Mouse (Mus musculus): Measurements from ENCODE around the gene Mrpl37. TPM values are rescaled to one million over a fixed set of nuclear protein-coding genes. Genes with fewer than 3 reads are reported as not detected.
"Not testable (repeated sequence)": the region's sequence is repeated elsewhere in the genome, so short reads cannot be mapped to it uniquely, and the experiment has no call there.

Mrpl37 gene
- polyA plus RNA-seq (2017; shearing (Covaris generic)), result 10 to 100 TPM; 46.4 to 48.2 TPM

DNA sequence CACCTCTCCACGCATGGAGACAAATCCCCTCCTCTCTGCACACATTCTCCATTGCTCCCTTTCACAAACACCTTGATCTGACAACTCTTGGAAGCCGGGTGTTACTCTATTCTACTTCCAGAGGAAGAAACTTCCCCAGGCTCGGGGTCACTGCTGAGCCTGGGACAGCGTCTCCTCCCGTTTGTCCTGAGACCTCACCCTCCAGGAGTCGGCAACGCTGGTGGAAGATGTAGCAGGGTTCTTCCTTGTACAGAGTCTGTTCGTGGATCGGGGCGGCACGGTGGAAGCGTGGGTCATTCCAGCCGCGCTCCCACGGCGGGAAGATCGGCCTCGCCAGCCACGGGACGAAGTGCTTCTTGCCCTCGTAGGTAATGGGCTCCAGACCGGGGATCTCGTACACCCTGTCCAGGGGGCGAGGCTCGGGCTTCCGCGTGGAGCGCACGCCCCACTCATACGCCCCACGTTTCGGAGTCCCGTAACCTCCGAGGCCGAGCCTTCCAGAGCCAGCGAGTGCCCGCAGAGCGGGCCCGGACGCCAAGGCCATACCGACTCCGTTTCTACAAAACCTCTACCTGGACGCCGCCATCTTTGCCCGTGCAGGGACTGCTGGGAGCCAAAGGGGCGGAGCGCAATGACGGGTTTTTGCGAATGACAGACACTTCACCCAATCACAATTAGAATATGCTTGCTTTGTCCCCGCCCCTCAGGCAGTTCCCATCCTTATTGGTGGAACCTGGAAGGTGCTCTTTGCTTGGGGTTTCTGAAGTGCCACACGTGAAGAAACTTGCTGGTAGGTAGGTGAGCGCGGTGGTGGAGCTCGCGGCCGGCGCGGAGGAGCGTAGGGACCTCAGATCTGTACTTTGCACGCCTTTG, at the start of gene Mrpl37, which contains the start of gene Cyb5rl:
TSS of gene Mrpl37 (minus strand) at position 617 of the 873 bp plus-strand sequence.
TSS of gene Cyb5rl (plus strand) at position 737 of the 873 bp plus-strand sequence.
- ATAC-seq, result peak; percentile 100

DNA sequence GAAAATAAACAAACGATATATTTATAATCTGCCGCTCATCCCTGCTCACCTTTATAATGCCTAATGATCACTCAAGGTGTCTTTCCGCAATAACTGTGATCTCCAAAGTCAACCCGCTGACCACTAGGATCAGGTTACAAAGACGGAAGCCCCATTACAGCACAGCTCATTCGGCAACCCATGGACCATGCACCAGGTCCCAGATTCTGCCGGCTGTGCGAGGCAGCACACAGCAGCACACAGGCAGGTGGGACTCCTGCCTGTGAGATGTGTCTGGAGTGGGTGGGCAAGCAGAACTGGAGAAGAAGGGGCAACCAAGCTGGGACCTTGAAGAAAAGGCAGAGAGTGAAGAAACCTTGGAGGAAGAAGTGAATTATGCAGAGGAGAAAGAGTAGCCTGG, 47.6 kb upstream of the Mrpl37 start:
- ATAC-seq, result no peak

DNA sequence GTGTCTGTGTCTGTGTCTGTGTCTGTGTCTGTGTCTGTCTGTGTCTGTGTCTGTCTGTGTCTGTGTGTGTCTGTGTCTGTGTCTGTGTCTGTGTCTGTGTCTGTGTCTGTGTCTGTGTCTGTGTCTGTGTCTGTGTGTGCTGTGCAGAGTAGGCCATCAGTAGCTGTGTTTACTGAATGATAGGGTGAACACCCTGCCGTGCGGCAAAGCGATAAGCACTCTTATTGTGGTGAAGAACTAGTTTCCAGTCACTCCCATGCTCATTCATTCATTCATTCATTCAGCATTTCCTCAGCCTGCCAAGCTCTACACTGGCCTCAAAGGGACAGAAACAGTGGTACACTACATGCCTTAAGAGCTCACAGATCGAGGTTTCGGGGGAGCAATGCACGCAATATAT, 42.5 kb upstream of the Mrpl37 start:
- not testable (repeated sequence) for ATAC-seq

DNA sequence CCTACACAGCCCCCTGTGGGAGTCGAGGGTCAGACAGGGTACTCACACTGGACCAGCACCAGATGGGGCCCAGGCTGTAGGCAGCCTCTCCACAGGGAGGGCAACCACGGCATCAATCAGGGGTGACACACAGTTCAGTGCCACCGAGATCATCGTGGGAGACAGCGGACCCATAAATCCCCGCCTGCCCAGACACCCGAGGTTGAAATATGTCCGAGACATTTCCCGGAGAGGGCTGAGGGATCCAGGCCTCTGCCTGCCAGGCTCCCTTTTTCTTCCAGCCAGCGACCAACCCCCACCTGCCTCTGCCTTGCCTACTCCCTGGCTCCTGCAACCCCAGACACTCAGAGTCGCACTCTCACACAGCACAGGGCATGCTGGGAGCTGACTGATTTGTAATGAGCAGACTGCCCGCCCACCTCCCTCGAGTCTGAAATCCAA, 41.6 kb upstream of the Mrpl37 start:
- no peak for ATAC-seq

DNA sequence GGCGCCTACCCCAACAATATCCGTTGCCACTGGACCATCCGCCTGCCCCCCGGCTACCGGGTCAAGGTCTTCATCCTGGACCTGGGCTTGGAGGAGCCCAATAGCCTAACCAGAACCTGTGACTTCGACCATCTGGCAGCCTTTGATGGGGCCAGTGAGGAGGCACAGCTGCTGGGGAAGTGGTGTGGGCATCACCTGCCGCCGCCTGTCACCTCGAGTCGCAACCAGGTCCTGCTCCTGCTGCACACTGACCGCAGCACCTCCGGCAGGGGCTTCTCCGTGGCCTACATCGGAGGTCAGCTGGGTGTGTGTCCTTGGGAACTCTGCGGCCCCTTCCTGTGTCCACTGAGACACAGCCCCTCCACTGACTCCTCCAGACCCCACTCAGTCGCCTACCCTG, 40.1 kb upstream of the Mrpl37 start:
- ATAC-seq, result no peak

DNA sequence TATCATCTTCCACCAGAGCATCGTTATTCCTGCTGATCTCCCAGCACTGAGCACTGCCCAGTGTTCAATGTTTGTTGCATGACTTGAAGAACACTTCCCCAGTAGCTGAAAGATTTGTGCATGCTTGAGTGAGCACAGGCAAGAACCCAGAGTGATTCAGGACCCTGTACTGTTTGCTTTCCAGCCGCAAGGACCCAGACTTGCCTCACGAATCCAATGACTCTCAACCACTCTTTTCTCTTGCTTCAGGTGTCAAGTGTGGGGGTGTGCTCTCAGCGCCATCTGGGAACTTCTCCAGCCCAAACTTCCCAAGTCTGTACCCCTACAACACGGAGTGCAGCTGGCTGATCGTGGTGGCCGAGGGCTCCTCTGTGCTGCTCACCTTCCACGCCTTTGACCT, 35.6 kb upstream of the Mrpl37 start:
- ATAC-seq, result no peak

DNA sequence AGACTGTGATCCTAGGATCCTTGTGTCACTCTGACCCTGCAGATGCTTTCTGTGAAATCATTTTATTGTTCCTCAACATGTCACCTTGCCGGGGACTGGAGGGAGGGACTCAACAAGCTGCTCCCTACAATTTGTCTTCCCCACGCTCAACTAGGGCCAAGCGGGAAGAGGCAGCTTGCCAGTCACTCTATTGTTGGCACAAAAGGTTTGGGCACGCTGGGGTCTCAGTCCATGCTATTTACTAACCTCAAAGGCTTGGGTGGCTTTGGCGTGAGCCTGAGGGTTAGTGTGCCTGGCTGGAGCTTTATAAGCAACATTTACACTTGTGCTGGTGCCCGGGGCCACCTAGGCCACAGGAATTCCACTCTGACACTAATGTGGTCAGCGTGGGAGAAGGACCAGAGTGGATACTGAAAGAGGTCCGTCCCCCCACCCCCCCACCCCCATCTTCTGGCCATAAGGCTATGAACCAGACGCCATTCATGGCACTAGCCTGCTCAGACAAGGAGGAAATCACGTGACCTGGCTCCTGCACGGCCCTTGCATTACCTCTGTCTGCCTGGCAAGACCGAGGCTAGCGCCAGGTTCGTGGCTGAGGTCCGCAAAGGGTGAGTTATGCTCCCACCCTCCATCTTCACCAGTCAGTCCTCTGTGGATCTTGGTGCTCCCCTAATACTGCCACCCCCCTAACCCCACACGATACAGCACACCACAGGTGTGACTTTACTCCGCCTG, 32.3 kb upstream of the Mrpl37 start:
- no peak for ATAC-seq

DNA sequence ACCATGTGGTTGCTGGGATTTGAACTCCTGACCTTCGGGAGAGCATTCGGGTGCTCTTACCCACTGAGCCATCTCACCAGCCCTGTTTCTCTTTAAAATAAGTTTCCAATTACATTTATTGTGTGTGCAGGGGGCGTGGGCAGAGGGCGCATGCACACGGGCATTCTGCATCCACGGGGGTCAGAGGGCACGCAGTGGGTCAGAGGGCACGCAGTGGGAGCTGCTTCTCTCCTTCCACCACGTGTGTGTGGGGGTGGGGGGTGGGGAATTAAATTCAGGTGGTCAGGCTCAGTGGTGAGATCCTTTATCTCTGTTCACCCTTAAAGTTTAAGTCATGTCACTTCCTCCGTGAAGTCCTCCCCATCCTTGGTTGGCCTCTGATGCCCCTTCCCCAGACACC, 31.7 kb upstream of the Mrpl37 start:
- no peak for ATAC-seq

DNA sequence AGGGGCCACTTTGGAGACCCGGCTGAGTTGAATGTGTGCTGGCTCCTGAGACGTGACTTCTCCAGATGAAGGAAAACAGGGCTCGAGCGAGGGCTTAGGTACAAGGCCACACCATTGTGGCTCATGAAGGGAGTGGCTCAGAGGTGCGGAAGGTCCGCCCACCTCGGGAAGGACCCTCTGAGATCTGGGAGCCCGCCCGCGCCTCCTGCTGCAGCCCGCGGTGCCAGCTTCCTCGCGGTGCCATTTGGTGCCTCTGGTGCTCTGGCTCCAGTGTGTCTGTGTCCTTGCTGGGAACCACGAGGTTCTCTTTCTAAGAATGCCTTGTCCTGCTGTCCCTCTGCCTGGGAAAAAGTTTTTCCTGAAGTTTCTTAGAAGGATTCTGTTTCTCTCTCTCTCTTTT, 31.2 kb upstream of the Mrpl37 start:
- no peak for ATAC-seq

DNA sequence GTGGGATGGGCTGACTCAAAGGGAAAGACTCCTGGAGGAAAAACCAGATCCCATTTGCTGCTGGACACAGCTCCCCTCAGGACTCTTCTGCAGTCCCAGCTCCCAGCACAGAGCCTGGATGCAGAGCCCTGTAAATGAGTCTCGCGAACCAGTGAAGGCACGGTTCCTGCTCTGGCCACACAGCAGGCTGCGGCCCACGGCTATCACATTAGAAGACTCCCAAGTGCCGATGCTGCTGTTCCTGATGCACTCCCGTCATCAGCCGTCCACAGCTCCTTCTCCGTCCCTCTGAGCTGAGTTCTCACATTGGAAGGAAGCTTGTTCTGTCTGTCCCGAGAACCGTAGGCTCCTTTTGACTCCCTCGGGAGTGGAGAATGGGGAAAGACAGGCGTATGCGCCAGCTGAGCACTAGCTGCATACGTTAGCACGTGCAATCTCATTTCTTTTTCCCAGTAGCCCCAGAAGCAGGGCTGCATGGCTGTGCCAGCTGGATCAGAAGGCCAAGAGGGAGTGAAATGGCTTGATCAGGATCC, 30.2 kb upstream of the Mrpl37 start, which contains the start of gene Cdcp2:
TSS of gene Cdcp2 (plus strand) at position 51 of the 533 bp plus-strand sequence.
- ATAC-seq, result no peak

DNA sequence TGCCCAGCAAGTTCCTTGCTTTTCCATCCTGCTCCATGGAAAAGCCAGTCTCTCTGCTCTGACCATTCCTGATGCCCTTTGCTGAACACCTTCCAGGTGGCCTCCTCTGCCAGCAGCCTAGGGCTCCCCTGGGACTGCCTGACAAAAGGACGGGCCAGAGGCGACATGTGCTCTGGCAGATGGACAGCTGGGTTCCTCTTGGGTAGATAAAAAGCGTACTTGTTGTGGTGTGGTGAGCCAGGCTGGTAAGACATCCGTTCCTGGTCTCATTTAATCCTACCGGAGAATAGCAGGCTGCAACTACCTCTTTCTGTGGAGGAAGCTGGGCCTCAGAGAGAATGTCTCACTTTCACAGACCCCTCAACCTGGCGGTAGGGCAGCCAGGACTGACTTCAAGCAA, 29.4 kb upstream of the Mrpl37 start:
- no peak for ATAC-seq

DNA sequence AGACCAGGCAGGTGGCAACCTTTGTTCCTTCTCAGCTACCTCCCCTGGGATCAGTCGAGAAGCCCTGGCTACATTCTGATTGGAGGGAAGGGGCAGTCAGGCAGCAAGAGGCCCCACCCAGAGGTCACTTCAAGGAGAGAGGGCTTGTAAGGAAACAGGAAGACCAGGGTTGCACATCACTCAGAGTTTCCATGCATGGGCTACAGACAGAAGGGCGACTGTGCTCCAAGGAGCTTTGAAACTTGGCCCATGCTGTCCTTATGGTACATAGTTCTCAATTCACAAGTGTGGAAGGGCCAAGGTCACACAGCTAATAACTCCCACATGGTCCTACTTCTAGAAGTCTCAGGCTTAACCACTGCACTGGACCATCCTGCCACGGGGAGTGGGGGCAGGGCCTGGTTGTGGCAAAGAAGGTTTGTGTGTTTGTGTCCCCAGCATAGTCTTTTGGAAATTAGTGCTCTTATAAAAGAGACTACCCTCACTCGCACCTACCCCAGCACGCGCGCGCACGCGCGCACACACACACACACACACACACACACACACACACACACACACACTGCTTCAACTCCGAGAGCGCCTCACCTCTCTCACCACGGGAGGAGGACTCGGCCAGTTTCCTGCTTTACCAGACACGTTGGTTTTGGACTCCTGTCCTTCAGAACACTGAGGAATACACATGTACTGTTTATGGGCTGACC, 28.0 kb upstream of the Mrpl37 start:
- no peak for ATAC-seq

DNA sequence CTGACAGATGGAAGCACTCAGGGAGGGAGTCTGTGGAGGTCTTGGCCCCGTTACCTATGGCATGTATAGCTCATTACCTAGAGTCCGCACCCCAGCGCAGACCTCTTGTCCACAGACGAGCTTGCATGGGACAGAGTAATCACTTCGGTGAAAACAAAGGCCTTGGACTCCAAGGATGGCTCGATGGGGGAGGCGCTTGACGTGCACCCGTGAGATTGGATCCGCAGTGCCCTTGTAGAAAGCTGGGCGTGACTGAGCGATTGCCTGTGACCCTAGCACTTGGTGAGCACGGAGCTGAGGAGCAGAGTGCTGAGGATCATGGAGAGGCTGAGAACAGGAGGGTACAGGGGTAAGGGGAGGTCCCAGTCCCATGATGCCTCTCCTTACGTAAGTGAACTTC, 25.0 kb upstream of the Mrpl37 start:
- ATAC-seq, result no peak

DNA sequence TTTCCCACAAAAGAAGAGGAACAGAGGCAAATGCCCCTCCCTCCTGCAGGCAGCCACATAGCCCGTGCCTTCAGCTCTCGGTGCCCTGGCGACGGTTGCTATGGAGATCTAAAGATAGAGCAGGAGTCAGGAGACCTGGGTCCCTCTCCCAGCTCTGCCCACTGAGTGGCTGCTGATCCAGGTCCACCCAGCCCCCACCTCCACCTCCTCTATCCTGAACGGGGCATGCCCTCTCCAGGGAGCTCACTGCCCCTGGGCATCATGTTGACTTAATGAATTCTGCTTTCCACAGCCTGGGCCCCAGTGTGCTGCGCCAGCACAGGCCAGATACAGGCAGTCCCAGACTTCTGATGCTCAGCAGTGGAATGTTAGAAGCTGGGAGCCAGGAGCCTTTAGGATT, 18.2 kb upstream of the Mrpl37 start:
- ATAC-seq, result no peak

DNA sequence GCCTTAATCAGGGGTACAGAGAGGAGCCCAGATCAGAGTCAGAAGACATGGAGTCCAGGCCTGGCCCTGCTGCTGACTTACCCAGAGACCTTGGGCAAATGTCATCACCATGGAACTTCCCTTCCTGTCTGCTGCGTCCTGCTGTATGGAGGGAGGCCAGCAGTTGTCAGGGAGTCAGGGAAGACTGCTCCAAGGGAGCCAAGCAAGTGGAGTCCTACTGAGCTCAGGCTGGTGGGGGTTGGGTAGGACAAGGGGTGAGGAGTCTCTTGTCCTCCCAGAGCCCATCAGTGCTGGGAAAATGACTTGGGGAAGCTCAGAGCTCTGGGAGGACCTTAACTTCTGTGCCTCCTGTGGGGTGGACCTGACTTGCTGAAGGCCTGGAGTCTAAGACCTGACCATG, 17.7 kb upstream of the Mrpl37 start:
- no peak for ATAC-seq

DNA sequence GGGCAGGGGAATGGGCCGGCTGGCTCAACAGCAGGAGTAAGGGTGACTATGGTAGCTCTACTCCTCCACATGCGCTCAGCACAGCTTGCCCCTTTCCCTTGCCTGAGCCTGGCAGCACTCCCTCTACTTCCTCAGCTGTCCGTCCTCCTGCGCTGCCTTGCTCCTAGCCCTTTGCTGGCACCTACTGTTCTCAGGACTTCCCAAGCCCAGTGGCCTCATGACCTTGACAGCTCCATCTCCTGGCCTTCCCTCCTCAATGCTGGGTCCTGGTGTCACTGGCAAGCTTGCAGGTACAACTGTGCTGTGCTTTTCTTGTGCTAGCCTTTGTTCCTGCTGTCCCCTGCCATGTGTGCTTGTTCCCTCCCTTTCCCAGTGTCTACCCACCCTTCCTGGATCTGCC, 16.5 kb upstream of the Mrpl37 start:
- no peak for ATAC-seq

DNA sequence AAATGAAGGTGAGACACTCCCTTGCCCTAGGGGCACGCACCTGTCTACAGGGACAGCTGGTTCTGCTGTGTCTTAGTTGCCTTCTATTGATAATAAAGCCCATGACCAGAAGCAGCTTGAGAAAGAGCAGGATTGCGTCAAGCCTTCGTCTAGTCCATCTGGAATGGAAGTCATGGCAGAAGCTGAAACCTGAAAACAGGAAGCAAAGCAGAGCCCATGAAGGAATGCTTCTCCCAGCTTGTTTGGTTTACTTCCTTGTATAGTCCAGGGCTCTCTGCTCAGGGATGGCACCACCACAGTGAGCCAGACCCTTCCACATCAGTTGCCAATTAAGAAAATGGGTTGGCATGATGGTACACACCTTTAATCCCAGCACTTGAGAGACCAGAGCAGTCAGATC, 15.5 kb upstream of the Mrpl37 start:
- no peak for ATAC-seq

DNA sequence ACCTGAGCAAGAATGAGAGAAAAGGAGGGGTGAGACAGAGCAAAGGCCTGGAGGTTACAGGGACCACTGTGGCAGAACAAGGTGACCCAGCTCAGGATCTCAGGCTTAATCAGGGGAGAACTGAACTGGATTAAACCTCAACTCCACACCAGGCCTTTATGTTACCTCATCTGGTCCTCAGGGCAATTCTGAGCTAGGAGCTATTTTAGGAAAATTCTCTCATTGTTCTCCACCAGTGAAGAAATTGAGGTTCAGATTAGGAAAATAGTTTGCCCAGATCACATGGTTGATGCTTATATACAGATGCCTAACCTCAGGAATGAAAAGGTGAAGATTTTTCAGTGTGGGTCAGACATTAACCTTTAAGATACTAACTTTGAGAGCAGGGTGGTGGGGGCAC, 13.0 kb upstream of the Mrpl37 start:
- no peak for ATAC-seq

DNA sequence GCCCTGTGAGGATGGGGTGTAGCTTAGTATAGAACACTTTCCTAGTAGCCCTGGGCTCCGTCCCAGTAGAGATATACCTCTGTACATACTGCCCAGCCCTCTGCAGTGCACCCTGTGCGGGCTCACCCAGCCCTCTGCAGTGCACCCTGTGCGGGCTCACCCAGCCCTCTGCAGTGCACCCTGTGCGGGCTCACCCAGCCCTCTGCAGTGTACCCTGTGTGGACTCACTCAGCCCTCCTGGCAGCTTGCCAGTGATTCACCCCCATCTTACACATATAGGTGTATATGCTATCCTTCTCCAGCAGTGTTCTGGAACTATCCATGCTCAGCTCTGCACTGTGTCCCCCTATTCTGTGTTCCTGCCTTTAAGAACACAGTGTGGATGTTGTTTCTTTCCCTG, 12.2 kb upstream of the Mrpl37 start:
- ATAC-seq, result no peak

DNA sequence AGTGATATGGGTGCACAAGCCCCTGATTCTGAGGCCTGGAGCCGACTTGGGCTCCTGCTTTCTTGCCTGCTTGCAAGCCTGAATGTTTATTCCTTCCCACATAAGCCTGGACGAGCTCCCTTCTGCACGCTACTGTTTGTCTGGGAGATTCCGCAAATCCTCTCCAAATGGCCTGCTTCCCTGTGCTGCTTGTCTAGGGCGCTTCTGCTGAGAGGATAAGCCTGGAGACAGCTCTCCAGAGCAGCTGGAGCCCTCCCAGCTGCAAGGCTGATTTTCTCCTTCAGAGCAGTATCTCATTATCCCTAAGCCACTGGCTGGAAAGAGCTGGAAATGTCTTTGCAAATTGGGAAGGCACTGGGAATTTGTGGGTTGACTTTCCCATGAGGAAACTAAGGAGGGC, 8.8 kb upstream of the Mrpl37 start:
- no peak for ATAC-seq

DNA sequence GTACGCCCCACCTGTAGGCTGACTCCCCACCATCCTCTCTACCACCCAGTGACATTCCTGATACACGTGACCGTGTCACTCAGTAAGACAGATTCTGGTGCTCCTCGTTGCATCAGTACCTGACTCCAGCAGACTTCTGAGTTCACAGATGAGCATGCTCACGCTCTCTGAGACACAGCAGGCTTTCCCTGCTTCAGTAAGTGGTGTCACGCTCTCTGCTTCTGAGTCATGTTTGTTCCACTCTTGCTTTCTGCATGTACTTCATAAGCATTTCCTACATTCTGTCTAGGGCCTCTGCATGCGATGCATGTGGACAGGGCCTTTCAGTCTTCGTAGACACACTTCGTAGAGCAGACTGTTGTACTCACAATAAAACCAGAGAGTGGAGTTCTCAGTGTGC, 5.7 kb upstream of the Mrpl37 start:
- no peak for ATAC-seq

DNA sequence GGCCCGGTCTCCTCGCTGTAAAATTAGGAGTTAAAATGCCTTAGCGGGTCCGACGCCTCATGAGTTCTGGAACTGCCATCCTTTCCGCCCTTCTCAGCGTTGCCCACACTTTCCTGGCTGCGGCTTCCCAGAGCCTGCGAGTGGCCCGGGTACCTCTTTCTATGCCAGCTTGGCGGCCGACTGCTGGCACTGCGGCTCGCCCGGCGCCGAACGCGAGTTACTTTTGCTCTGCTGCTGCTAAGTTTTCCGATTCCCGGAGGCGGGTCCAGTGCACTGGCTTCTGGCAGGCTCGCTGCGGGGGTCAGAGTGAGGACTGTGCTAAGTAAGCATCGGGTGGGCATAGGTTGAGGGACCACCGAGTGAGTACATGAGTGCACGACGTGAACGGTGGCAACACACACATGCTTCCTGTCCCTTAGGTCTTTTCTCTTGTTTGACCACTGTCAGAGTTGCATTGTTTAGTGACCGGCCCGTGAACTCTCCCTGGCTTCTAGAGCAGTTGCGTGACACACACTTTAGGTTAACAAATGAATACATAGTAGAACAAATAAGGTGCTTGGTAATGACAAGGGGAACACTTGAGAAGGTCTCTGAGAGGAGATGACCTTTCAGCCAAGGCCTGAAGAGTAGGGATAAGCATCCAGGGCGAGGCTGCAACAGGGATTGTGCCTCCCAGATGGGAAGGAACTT, 628 bp upstream of the Mrpl37 start:
- ATAC-seq, result peak; percentile 33
